Mouse (Mus musculus): ENCODE measurements at regions not wholly inside any gene's neighbourhood (a gene's known extent, or its start where the extent isn't known, plus 50 kb on each side); places are given as distances from the start of the nearest gene placed in this dataset.

- no peak for DNase-seq
Measured at GRCm38 (mm10) chr2:61354104-61354503, 224.3 kb upstream of the Tank start.

GRCm38 (mm10) chr2:61347451-61347850 is 230.9 kb upstream of the Tank start:
- DNase-seq = no peak

GRCm38 (mm10) chr2:61346012-61346760 is 232.2 kb upstream of the Tank start:
- no peak for DNase-seq

DNA sequence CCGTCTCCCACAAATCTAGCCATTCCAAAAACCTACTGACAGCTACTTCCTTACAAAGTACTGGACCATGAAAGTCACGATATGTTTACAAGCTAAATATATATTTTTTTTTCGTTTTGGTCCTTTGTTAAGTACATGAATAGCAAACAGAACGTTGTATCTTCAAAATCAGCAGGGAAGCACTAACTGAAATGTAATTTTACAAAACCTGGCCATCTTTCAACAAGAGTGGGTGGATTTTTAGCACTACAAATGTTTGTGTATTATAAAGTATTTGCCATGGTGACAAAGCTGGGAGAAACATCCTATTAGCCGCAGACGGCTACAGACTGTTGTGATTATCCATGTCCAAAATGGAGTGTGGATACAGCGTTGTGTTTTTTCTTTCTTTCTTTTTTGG is 233.1 kb upstream of the Tank start:
- DNase-seq = no peak

DNA sequence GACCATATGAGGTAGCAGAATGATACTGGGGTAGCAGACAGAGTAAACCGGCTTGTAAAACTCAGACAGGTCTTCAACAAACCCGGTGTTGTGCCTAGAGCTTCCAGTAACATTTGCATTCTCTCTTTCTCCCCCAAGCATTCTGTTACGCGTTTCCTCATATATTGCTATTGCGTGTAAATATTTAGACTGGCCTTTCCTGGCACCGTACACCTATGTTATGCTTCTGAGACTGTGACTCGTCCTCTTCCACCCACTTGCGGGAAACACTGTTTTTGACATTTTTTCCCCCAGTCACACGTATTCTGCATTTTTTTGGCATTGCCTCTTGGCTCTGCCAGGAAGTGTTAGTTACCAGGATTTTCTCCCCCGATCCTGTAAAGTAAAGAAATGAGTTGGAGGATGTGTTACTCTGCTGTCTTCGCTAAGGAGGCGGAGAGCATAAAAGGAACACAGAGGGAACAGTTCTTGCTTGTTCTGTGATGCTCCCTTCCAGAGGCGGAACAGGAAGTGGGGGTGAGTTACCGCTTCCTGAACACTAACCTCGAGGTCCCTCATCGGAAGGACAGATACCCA is 233.7 kb upstream of the Tank start:
- no peak for DNase-seq

DNA sequence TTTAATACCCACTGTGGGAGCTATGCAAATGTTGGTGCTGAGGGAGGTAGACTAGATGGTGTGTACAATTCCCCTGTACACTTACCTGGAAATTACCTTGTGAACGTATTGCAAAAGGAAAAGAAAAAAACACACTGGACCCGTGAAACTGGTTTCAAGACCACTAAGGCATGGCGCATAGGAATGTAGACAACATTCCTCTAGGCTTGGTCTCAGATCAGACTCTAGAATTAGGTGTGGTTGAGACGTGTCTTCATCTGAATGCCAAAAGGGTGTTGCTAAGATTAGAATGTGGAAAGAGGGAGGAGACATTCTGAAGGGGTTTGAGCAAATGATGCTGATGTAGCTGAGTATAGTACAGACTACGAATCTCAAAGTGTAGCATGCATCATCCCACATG is 237.1 kb upstream of the Tank start:
- DNase-seq = no peak

DNA sequence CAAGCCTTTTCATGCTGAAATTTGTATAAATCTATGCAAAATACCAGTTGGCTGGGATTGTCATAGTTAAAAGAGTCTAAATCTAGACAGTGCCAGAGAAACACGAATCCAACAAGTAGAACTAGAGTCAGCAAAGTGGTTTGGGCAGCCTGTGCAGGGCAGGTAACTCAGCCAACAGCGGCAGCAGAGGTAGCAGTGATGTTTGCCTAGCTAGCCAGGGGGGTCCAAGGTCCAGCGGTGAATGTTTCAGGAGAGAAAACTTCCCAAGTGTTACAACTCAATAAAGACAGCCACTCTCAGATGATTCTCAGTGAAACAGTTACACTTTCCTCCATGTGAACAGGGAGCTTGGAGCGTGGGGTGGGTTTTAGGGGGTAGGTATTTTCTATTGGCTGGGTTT is 259.2 kb upstream of the Tank start:
- no peak for DNase-seq

DNA sequence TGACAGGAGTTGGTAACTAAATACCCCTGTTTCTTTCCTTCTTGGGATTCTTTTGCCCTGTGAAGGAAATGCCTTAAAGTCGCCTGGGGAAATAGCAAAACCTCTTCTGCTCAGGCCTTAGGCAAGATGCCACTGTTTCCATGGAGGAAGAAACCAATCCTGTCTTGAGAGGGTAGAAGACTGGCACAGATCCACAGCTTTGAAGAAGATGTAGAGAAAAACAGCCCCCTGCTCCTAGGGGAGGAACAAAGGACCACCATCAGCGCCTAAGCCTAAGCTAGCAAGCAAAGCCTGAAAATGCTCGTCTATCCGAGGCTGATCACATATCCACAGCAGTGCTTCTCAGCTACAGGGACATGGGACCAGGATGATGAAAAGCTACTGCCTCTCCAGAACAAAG is 268.0 kb upstream of the Tank start:
- DNase-seq = no peak

DNA sequence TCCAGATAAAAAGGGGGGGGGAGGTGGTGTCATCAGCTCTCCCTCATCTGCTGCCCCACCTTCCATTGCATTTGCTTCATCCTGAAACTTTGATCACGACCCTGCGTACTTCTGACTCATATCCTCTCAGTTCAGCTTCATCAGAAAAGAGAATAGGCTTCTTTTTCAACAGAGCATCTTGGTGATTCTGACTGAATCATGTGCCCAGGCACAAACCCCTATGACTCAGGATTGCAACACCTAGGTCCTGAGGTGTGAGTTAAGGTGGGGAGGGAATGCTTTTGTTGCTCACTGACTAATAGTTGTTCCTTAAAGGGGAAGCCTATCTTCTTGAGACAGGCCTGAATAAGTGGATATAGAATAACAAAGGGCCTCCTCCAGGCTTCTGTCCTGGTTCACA is 269.2 kb upstream of the Tank start:
- peak; percentile 8 for DNase-seq

- peak; percentile 88 for DNase-seq
Measured at GRCm38 (mm10) chr2:61297135-61297534, 281.2 kb upstream of the Tank start.

DNA sequence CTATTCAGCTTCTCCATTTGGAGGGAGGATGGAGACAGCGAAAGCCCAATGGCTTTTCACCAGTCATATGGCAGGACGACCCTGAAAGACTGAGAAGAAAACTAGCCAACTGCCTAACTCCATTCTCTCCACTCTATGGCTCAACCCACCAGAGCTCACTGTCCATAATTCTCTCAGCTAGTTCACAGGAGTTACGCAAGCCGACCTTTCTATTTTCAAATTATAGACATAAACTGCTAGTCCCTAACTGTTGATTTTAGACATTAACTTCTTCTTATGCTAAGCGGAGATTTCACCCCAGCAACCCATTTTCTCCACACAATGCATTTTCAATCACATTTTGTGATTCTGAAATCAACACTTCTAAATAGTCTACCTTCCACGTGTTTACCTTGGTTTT is 281.8 kb upstream of the Tank start:
- DNase-seq = peak; percentile 36

DNA sequence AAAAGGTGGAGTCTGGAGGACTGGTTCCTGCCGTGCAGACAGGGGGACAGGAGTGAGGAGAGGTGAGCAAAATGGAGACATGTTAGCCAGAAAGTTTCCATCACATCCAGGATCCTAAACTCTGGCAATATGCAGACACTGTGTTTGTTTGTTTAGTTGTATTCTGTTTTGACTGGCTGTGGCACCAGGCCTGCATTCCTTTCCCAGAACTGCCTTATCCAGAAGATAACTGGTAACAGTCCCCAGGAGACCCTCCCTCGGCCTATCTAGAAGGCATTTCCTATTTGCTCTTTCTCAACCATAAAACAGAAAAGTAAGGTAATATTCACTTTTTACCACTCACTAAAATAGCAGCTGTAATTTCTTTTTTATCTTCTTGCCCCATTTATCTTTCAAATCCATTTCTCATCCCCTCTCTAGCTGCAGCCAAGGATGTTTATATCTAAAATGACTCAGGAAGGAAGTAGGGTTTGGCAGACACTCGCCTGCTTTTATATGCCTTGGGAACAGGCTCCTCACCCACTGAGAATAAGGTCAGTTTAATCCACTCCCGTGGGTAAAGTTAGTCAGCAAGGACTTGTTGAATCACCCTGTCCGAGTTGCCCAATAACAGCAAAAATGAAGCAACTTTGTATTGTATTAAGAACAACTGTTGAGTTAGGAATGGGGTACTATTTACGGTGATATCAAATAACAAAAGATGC is 283.0 kb upstream of the Tank start:
- peak; percentile 87 for DNase-seq

DNA sequence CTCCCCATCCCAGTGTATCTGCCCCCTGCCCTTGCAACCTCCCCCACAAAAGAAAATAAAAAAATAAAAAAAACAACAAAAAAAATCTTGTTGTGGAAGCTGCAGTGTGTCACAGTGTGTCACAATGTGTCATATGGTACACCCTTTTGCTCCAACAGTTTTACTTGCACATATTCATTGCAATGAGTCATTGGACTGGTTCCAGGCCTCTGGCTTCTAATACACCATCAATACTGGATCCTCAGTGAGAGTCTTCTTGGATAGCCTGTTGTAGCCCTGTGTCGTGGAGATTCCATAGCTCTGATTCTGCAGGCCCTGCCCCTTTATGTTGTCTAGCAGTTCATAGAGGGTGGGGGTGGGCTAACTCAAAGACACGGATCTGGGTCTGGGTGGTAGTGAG is 290.1 kb upstream of the Tank start:
- DNase-seq = peak; percentile 40

DNA sequence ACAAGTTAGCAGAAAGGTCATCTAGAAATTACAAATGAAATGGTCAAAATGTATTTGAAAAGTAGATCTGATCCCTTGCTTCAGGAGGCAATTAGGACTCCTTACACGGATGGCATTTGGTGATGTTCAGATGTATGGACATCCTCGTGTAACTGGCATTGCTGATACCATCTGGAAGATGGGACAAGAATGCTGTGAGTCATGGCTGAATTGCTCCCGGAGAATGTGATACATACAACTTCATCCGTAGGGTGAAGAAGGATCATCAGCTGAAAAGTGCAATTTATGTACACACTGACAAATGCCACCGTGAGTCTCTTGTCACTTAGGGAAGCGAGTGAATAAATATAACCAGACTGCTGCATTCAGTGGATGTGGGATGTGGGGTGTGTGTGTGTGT is 293.7 kb upstream of the Tank start:
- no peak for DNase-seq

- DNase-seq = no peak
Measured at GRCm38 (mm10) chr2:61283829-61284601, 294.4 kb upstream of the Tank start.

DNA sequence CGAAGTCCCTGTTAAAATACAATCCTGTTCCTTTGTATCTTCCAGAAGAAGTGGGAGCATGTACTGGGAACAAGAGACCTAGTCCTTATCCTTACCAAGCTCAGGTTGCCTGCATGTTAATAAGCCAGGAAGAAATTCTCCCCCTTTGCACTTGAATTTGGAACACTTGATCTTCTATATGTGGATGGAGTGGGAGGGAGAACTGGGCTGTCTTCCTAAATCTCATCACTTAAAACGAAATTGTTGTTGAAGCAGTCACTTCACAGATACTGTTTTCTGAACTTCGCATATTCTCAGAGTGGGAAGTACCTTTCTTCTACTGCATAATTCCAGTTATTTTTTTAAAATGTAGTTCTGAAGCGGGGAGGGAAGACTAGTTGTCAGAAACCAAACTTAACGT is 305.7 kb upstream of the Tank start:
- DNase-seq = no peak

GRCm38 (mm10) chr2:61267706-61268105 is 304.7 kb upstream of the Rbms1 start:
- DNase-seq = no peak

DNA sequence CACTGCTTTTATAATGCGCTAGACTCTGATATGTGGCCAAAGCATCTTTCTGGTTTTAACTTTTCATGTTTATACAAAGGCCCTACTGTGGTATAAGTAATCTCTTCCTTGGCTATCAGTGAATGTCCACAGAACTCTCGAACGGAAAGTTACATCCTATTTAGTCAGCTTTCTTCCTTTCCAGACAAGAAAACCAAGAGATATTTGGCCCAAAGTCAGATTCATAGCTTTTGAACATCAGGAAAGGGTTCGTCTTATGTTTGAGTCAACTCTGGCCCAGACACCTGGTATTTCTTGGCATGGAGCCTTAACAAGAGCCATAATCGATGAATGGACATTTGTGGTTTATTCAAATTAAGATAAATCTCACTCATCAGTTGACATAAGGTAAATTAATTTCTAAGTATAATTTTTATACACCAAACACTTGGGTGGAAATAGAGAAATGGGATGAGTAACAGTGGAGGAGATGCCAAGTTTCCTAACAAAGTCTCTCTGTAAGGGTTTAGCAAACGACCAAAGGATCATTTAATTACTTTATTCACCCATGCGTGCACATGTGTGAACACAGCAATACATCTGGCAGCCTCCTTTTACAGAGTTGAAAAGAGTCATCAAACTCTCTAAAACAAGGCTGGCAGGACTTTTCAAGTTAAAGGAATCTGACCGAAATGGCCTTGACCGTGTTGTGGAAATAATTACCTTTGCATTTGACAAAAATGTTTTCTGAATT is 287.2 kb upstream of the Rbms1 start:
- DNase-seq = no peak

DNA sequence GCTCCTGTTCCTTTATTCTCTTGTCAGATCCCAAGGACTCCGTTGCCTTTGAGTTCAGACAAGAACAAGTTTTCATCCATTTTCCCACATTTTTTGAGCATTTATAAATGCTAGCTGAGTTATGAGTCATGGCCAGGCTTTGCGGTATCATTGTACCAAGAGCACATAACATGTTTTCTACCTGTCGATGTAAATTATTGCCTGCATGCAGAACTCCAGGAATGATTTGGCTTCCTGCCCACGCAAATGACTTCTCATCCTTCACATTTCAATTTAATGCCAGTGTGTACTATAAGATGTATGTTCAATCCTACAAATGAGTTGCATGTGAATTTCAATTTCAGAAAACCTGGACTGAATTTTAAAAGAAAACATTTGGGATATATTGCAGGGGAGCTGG is 285.0 kb upstream of the Rbms1 start:
- no peak for DNase-seq

- DNase-seq = no peak
Measured at GRCm38 (mm10) chr2:61247336-61247735, 284.3 kb upstream of the Rbms1 start.

DNA sequence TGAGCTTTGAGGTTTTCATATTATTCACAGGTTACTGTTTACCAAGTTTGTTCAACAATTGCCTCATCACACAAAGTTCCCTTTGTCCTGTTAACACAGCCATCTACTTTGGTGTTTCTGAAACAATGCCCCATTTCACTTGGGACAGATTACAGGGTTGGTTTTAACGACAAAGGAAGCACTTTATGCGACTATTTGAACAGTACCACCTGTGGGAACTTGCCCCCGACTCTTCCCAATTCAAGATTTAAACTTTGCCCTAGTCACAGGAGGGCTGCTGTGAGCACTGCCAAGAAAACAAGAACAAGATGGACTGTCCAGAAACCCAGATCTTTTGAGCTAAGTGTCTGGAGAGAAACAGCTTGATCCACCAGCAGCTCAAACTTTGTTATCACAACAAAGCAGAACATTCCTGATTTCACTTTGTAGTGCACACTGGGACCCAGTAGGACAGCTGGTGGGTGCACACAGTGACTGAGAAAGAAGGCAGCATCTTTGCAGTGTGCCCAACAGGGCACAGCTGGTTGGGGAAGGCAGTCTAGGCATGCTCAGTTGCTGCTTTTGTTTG is 283.8 kb upstream of the Rbms1 start:
- no peak for DNase-seq

DNA sequence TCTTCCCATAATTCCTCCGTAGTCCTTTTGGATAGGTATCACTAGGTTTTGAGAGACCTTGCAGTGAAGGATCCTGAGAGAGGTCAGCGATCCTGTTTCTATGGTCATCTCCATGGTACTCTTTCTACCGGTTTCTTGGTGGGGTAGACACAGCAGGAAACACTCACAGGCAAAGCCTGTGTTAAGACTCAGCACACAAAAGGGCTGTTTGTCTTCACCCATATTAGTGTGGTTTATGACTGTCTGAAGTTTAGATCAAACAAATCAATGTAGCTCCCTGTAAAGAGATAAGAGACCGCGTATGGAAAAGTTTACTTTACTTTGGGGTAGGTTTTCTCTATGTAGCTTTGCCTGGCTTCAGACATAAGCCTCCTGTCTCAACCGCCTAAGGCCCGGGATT is 282.5 kb upstream of the Rbms1 start:
- DNase-seq = no peak
